Mouse (Mus musculus) hematopoietic stem cell, adult 5-6 weeks (primary cell): ENCODE measurements around the gene Slc35f6. TPM values are rescaled to one million over a fixed set of nuclear protein-coding genes. Genes with fewer than 3 reads are reported as not detected.

Experiments
- ATAC-seq, 2 experiments: fragments of 125-278 bp in 1 of 2; replicated peaks in 1 of 2; 2 replicates each; pipeline ENCODE4 v1.8.0; 2016 to 2017; ENCODE audit warnings: inconsistent platforms in 2 of 2, mild to moderate bottlenecking in 2 of 2, moderate number of reproducible peaks in 2 of 2, low read depth in 1 of 2, moderate TSS enrichment in 1 of 2; ENCODE audit not compliant: low FRiP score in 2 of 2, poor library complexity in 2 of 2, severe bottlenecking in 2 of 2, insufficient read depth in 1 of 2, low TSS enrichment in 1 of 2
- total RNA-seq: library from RNA; stranded (forward); fragments of 172-1452, 232-1000 nt; gene quantifications from 2 replicates; pipeline ENCODE4 v1.2.3, GENCODE M21; 2017

The Slc35f6 gene
- total RNA-seq, 1 experiment from 2014 or later: 3.3 TPM

DNA sequence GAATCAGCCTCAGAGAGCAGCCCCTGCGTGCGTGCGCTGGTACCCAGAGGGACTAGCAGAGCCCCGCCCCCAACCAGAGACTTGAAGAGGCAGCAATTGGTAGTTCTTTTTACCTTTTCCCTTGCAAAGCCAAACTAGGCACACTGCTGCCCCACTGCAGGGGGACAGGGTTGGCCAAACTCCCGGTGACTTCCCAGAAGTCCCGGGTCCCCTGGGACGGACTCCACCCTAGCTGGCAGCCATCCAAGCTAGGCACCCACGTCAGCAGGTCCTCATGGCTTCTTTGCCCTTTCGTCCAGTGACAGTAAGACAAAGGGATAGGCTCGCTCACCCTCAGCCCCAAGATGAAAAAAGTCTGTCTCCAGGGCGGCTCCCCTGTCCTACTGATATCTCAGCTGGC, 29.9 kb upstream of the Slc35f6 start:
- no peak for ATAC-seq

- ATAC-seq: no peak
Observed at GRCm38 (mm10) chr5:30618376-30619003, 29.2 kb upstream of the Slc35f6 start.

DNA sequence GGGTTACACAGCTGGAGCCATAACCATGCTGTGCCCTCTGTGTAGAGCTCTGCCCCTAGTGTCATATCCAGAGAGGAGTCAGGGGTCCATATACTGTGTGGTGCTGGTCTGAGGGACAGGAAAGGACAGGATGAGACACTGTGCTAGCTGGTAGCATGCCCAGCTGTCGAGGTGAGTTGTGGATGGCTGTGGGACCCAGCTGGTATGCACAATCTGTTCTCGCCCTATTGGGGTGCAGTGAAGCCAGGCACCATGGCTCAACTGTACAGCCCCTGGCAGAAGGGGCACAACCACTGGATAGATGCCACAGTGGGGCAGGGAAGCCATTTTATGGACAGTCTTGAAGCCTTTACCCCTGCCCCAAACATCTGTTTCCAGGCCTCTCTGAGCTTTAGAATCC, 28.5 kb upstream of the Slc35f6 start:
- ATAC-seq: no peak

GRCm38 (mm10) chr5:30620567-30620966, 27.2 kb upstream of the Slc35f6 start:
- ATAC-seq: no peak

- no peak for ATAC-seq
Observed at GRCm38 (mm10) chr5:30621211-30621790, 26.4 kb upstream of the Slc35f6 start.

GRCm38 (mm10) chr5:30621844-30622176, 25.9 kb upstream of the Slc35f6 start:
- no peak for ATAC-seq

DNA sequence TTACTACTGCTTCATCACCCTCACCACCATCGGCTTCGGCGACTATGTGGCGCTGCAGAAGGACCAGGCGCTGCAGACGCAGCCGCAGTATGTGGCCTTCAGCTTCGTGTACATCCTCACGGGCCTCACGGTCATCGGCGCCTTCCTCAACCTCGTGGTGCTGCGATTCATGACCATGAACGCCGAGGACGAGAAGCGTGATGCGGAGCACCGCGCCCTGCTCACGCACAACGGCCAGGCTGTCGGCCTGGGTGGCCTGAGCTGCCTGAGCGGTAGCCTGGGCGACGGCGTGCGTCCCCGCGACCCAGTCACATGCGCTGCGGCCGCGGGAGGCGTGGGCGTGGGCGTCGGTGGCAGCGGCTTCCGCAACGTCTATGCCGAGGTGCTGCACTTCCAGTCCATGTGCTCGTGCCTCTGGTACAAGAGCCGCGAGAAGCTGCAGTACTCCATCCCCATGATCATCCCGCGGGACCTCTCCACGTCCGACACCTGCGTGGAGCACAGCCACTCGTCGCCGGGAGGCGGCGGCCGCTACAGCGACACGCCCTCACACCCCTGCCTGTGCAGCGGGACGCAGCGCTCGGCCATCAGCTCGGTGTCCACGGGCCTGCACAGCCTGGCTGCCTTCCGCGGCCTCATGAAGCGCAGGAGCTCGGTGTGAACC, 25.4 kb upstream of the Slc35f6 start:
- ATAC-seq: peak; percentile 24 to 61; a peak in 3 of 4 replicates

DNA sequence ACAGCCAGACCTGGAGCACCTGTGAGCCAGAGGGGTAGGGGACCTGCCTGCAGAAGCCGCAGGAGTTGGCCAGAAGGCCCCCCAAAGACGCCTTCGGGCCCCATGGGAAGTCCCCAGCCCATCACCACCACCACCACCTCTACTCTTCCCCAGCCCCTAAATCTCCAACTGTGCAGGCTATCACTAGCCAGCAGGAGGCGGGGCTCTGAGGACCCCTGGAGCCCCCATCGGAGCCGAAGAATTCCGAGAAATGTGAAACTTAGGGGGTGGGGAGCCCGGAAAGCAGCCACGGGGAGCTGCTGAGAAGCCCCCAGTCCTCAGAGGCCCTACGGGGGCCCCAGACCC, 24.9 kb upstream of the Slc35f6 start:
- ATAC-seq: no peak

DNA sequence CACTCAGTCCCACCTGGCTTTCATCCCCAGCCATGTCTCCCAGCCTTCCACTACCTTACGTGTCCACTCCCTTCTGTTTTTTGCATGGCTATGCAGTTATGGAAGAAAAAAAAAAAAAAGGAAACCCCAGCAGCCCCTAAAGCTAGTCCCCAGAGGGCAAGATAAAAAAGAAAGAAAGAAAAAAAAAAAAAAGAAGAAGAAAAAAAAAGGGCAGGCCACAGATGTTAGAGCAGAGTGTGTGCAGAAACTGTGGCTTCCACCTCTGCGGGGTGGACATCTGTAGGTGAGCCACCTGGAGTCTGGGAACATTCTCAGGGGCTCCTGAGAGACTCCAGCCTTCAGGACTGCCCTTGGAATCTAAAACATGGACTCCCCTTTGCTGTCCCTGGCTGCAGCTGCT, 24.4 kb upstream of the Slc35f6 start:
- ATAC-seq: no peak

GRCm38 (mm10) chr5:30624311-30624710, 23.4 kb upstream of the Slc35f6 start:
- no peak for ATAC-seq

DNA sequence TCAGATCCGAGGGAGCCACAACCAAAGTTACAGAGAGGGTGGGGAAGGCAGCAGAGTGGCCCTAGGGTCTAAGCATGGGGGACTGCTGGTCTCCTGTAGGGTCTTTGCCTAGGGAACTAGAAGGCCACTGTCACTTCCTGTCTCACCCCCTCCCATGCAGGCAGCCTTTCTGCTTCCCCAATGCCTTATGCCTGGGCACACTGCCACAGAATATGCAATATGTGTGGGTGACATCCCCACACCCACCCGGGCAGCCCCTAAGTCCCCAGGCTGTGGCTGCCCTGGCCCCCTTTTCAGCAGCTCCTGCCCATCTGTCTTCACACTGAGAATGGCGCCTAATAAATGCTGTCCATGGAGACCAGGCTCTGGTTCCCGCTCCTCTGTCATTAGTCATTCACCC, 22.8 kb upstream of the Slc35f6 start:
- peak; percentile 44 to 51 for ATAC-seq

DNA sequence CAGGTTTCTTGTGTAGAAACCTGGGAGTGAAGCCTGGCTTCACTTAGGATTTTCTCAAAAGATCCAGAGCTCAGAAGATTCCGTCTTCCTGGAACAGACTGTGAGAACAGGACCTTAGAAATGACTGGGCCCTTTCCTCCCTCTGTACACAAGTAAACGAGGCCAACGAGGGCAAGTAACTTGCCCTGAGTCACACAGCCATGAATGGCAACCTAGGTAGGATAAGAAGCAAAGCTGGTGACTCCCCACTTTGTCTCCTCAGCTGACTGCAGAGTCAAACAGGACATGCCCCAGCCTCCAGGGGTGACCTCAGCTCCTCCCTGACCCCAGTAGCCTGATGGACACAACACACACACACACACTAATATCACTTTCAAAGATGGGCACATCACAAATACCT, 22.4 kb upstream of the Slc35f6 start:
- ATAC-seq: no peak

DNA sequence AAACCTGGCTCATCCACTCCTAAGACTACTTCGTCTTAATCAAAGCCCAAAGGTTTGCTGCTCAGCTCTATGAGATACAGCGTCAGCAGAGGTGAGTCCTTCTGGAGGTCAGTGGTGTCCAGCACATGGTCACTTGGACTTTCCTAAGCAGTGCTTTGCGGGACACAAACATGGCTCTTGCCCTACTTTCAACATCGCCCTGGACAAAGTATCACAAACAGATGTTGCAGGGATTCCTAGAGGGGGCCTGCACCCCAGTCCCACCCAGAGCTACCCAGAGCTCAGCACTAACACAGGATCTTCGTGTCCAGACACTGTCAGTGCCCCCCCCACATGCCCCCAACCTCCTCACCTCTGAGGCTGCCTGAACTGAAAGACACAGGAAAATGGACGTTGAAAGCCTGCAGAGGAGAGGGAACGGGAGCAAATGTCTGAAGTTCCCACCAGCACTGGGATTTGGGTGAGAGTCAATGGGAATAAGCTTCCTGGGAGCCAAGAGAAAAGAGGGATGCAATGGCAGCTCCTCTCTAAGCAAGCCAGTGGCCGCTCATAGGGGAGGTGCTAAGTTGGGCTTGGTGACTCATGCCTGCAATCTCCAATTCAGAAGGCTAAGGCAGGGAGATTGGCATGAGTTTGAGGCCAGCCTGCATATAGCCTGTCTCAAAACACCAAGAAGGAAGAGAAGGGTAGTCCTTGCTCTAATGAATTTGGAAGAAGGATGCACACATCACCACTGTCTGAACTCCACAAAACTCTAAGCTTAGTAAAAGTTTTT, 21.2 kb upstream of the Slc35f6 start:
- no peak for ATAC-seq

- ATAC-seq: no peak
Observed at GRCm38 (mm10) chr5:30628511-30628910, 19.2 kb upstream of the Slc35f6 start.

- ATAC-seq: no peak
Observed at GRCm38 (mm10) chr5:30630401-30630800, 17.3 kb upstream of the Slc35f6 start.

DNA sequence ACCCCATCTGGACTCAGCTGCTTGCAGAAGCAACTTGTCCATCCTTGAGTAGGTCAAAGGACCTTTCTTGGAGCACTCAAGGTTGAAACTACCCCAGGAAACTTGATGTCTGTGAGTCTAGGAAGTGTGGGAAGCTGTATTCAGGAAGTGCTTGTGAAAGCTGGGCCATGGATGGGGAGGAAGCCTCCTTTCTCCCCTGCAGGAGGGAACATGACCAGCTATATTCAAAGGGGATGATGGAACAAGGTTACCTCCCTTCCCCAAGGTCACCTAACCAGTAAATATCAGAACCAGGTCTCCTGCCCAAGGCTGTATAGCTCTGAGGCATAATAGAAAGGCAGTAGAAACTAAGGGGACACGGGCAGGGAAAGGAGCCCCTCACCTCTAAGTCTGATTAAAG, 15.6 kb upstream of the Slc35f6 start:
- ATAC-seq: no peak

DNA sequence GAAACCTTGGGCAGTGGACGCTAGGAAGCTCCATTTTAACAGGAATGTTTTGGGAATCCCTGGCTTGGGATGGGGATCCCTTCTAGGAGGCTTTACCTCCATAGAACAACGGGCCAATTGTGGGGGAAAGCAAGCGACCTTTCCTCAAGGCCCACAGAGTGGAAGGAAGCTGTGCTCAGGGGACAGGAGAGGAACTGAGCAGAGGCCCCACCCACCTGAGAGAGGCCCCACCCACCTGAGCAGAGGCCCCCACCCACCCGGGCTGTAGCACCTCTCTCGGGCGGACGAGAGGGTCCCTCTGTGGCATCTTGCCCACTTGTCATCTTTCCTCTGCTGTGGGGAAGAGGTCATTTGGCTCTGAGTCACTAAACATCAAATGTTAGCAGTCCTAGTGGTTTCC, 10.7 kb upstream of the Slc35f6 start:
- no peak for ATAC-seq

DNA sequence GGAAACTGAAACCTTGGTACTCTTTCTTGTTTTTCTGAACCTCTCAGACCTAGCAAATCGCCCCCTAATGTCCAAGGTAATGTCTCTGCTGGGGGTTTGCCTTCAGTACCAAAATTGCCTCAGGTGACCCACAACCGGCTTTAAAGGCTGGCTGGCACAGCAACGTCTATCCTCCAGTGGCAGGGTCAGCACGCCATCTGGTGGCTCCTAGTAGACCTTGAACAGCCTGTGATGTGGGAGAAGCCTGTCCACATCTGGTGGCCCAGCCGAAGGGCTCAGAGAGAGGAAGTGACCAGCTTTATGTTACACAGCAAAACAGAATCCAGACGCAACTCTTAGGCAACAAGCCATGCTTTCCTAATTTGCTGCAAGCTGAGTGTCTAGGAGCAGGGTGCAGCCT, 9.7 kb upstream of the Slc35f6 start:
- peak; percentile 94 for ATAC-seq
